Mouse (Mus musculus): ENCODE data around the gene 1700019N19Rik. TPM values are rescaled to one million over a fixed set of nuclear protein-coding genes. Genes with fewer than 3 reads are reported as not detected.

The 1700019N19Rik gene
- polyA plus RNA-seq, 1 experiment from 2014 or later = not detected

GRCm38 (mm10) chr19:58789194-58789593 is 5.1 kb downstream of the 1700019N19Rik start:
- Histone ChIP-seq H3K27ac (ENCODE audit: low read depth, low read length) (no peak overlapping the region), H3K4me3 (ENCODE audit: low read depth, low read length) (no peak overlapping the region), H3K9me3 (replicated peaks; ENCODE audit: control insufficient read depth, low read length) (no peaks in the 10 kb centered on the region), H3K4me1 (ENCODE audit: control insufficient read depth, insufficient read depth, low read length) (no peaks in the 10 kb centered on the region), H3K27me3 (ENCODE audit: control insufficient read depth, insufficient read depth, low read length) (no peaks in the 10 kb centered on the region), H3K9ac (ENCODE audit: low read depth, low read length) (no peak overlapping the region), H3K4me2 (no peak overlapping the region), H3K36me3 (ENCODE audit: control insufficient read depth, insufficient read depth, low read length) (no peaks in the 10 kb centered on the region)
- no peak for ATAC-seq (replicated peaks; ENCODE audit: insufficient number of reproducible peaks, low FRiP score, low TSS enrichment)
- WGBS (ENCODE audit: insufficient replicate concordance) = 63% methylated on average over 11 of the region's 11 CpGs

- no peak overlapping the region for H3K9ac ChIP-seq (ENCODE audit: low read depth, low read length)
- H3K4me3 ChIP-seq (ENCODE audit: low read depth, low read length) = no peak overlapping the region
- H3K27me3 ChIP-seq (ENCODE audit: control insufficient read depth, insufficient read depth, low read length) = no peaks in the 10 kb centered on the region
- H3K36me3 ChIP-seq (ENCODE audit: control insufficient read depth, insufficient read depth, low read length) = no peaks in the 10 kb centered on the region
- ATAC-seq (replicated peaks; ENCODE audit: insufficient number of reproducible peaks, low FRiP score, low TSS enrichment) = no peak
- H3K27ac ChIP-seq (ENCODE audit: low read depth, low read length) = no peak overlapping the region
- no peaks in the 10 kb centered on the region for H3K4me1 ChIP-seq (ENCODE audit: control insufficient read depth, insufficient read depth, low read length)
- no peak overlapping the region for H3K4me2 ChIP-seq
- WGBS (ENCODE audit: insufficient replicate concordance) = 49% methylated on average over 7 of the region's 7 CpGs
- no peaks in the 10 kb centered on the region for H3K9me3 ChIP-seq (replicated peaks; ENCODE audit: control insufficient read depth, low read length)
Observed at GRCm38 (mm10) chr19:58783938-58784337, 10.3 kb downstream of the 1700019N19Rik start.

- Histone ChIP-seq H3K4me1 (ENCODE audit: control insufficient read depth, insufficient read depth, low read length) (no peaks in the 10 kb centered on the region), H3K36me3 (ENCODE audit: control insufficient read depth, insufficient read depth, low read length) (no peaks in the 10 kb centered on the region), H3K4me3 (ENCODE audit: low read depth, low read length) (no peak overlapping the region), H3K9me3 (replicated peaks; ENCODE audit: control insufficient read depth, low read length) (no peaks in the 10 kb centered on the region), H3K4me2 (no peak overlapping the region), H3K27me3 (ENCODE audit: control insufficient read depth, insufficient read depth, low read length) (no peaks in the 10 kb centered on the region), H3K27ac (ENCODE audit: low read depth, low read length) (no peak overlapping the region), H3K9ac (ENCODE audit: low read depth, low read length) (no peak overlapping the region)
- 60% methylated on average over 4 of the region's 4 CpGs for WGBS (ENCODE audit: insufficient replicate concordance)
- no peak for ATAC-seq (replicated peaks; ENCODE audit: insufficient number of reproducible peaks, low FRiP score, low TSS enrichment)
Observed at GRCm38 (mm10) chr19:58781566-58781965, 12.7 kb downstream of the 1700019N19Rik start.

- H3K36me3 ChIP-seq (ENCODE audit: control insufficient read depth, insufficient read depth, low read length) = no peaks in the 10 kb centered on the region
- no peak for ATAC-seq (replicated peaks; ENCODE audit: insufficient number of reproducible peaks, low FRiP score, low TSS enrichment)
- H3K4me1 ChIP-seq (ENCODE audit: control insufficient read depth, insufficient read depth, low read length) = no peaks in the 10 kb centered on the region
- H3K4me2 ChIP-seq = no peak overlapping the region
- H3K9me3 ChIP-seq (replicated peaks; ENCODE audit: control insufficient read depth, low read length) = no peaks in the 10 kb centered on the region
- WGBS (ENCODE audit: insufficient replicate concordance) = 61% methylated on average over 5 of the region's 5 CpGs
- no peaks in the 10 kb centered on the region for H3K27me3 ChIP-seq (ENCODE audit: control insufficient read depth, insufficient read depth, low read length)
- H3K4me3 ChIP-seq (ENCODE audit: low read depth, low read length) = no peak overlapping the region
- no peak overlapping the region for H3K27ac ChIP-seq (ENCODE audit: low read depth, low read length)
- no peak overlapping the region for H3K9ac ChIP-seq (ENCODE audit: low read depth, low read length)
Observed at GRCm38 (mm10) chr19:58776461-58776860, 17.8 kb downstream of the 1700019N19Rik start.

- Histone ChIP-seq H3K4me2 (no peak overlapping the region), H3K9ac (ENCODE audit: low read depth, low read length) (no peak overlapping the region), H3K27me3 (ENCODE audit: control insufficient read depth, insufficient read depth, low read length) (0 out of 2 replicates have a peak, but pooled peaks cover 2% of the 10 kb centered on the region), H3K36me3 (ENCODE audit: control insufficient read depth, insufficient read depth, low read length) (no peaks in the 10 kb centered on the region), H3K4me3 (ENCODE audit: low read depth, low read length) (no peak overlapping the region), H3K27ac (ENCODE audit: low read depth, low read length) (no peak overlapping the region), H3K9me3 (replicated peaks; ENCODE audit: control insufficient read depth, low read length) (no peaks in the 10 kb centered on the region), H3K4me1 (ENCODE audit: control insufficient read depth, insufficient read depth, low read length) (no peaks in the 10 kb centered on the region)
- no peak for ATAC-seq (replicated peaks; ENCODE audit: insufficient number of reproducible peaks, low FRiP score, low TSS enrichment)
- WGBS (ENCODE audit: insufficient replicate concordance) = 94% methylated on average over 6 of the region's 6 CpGs
Observed at GRCm38 (mm10) chr19:58767329-58767728, 26.9 kb downstream of the 1700019N19Rik start.

GRCm38 (mm10) chr19:58762848-58763541 is 31.3 kb downstream of the 1700019N19Rik start:
- Histone ChIP-seq H3K4me2 (0 out of 2 replicates have a peak overlapping the region, but pooled peaks have one; percentile 6), H3K9ac (ENCODE audit: low read depth, low read length) (no peak overlapping the region), H3K9me3 (replicated peaks; ENCODE audit: control insufficient read depth, low read length) (no peaks in the 10 kb centered on the region), H3K4me3 (ENCODE audit: low read depth, low read length) (no peak overlapping the region), H3K36me3 (ENCODE audit: control insufficient read depth, insufficient read depth, low read length) (no peaks in the 10 kb centered on the region), H3K27ac (ENCODE audit: low read depth, low read length) (no peak overlapping the region), H3K27me3 (ENCODE audit: control insufficient read depth, insufficient read depth, low read length) (0 out of 2 replicates have a peak, but pooled peaks cover 2% of the 10 kb centered on the region), H3K4me1 (ENCODE audit: control insufficient read depth, insufficient read depth, low read length) (no peaks in the 10 kb centered on the region)
- 5% methylated on average over 12 of the region's 12 CpGs for whole genome bisulfite sequencing (ENCODE audit: insufficient replicate concordance)
- ATAC-seq (replicated peaks; ENCODE audit: insufficient number of reproducible peaks, low FRiP score, low TSS enrichment) = 0 out of 2 replicates have a peak, but pooled peaks have one; percentile 46

GRCm38 (mm10) chr19:58762316-58762715 is 31.9 kb downstream of the 1700019N19Rik start:
- H3K4me3 ChIP-seq (ENCODE audit: low read depth, low read length) = no peak overlapping the region
- H3K27ac ChIP-seq (ENCODE audit: low read depth, low read length) = no peak overlapping the region
- H3K4me2 ChIP-seq = no peak overlapping the region
- no peak overlapping the region for H3K9ac ChIP-seq (ENCODE audit: low read depth, low read length)
- H3K4me1 ChIP-seq (ENCODE audit: control insufficient read depth, insufficient read depth, low read length) = no peaks in the 10 kb centered on the region
- H3K9me3 ChIP-seq (replicated peaks; ENCODE audit: control insufficient read depth, low read length) = no peaks in the 10 kb centered on the region
- ATAC-seq (replicated peaks; ENCODE audit: insufficient number of reproducible peaks, low FRiP score, low TSS enrichment) = no peak
- WGBS (ENCODE audit: insufficient replicate concordance) = 18% methylated on average over 6 of the region's 6 CpGs
- H3K27me3 ChIP-seq (ENCODE audit: control insufficient read depth, insufficient read depth, low read length) = 0 out of 2 replicates have a peak, but pooled peaks cover 2% of the 10 kb centered on the region
- H3K36me3 ChIP-seq (ENCODE audit: control insufficient read depth, insufficient read depth, low read length) = no peaks in the 10 kb centered on the region

GRCm38 (mm10) chr19:58759423-58759822 is 34.8 kb downstream of the 1700019N19Rik start, which contains the start of gene Pnliprp2:
Pnliprp2 (plus strand) TSS chr19:58759719.
- Histone ChIP-seq H3K27me3 (ENCODE audit: control insufficient read depth, insufficient read depth, low read length) (0 out of 2 replicates have a peak, but pooled peaks cover 2% of the 10 kb centered on the region), H3K4me2 (no peak within 1 kb of the TSS), H3K4me3 (ENCODE audit: low read depth, low read length) (no peak within 1 kb of the TSS), H3K27ac (ENCODE audit: low read depth, low read length) (no peak within 1 kb of the TSS), H3K36me3 (ENCODE audit: control insufficient read depth, insufficient read depth, low read length) (no peaks in the 10 kb centered on the region), H3K9me3 (replicated peaks; ENCODE audit: control insufficient read depth, low read length) (no peaks in the 10 kb centered on the region), H3K4me1 (ENCODE audit: control insufficient read depth, insufficient read depth, low read length) (no peaks in the 10 kb centered on the region), H3K9ac (ENCODE audit: low read depth, low read length) (no peak within 1 kb of the TSS)
- WGBS (ENCODE audit: insufficient replicate concordance) = 55% methylated on average over 9 of the region's 9 CpGs
- ATAC-seq (replicated peaks; ENCODE audit: insufficient number of reproducible peaks, low FRiP score, low TSS enrichment) = no peak

- no peak overlapping the region for H3K27ac ChIP-seq (ENCODE audit: low read depth, low read length)
- ATAC-seq (replicated peaks; ENCODE audit: insufficient number of reproducible peaks, low FRiP score, low TSS enrichment) = no peak
- 81% methylated on average over 4 of the region's 4 CpGs for WGBS (ENCODE audit: insufficient replicate concordance)
Observed at GRCm38 (mm10) chr19:58758871-58759270, 35.4 kb downstream of the 1700019N19Rik start.

More at GRCm38 (mm10) chr19:58758871-58759270, 35.4 kb downstream of the 1700019N19Rik start:
- Histone ChIP-seq H3K9me3 (replicated peaks; ENCODE audit: control insufficient read depth, low read length) (no peaks in the 10 kb centered on the region), H3K4me3 (ENCODE audit: low read depth, low read length) (no peak overlapping the region), H3K9ac (ENCODE audit: low read depth, low read length) (no peak overlapping the region), H3K36me3 (ENCODE audit: control insufficient read depth, insufficient read depth, low read length) (no peaks in the 10 kb centered on the region), H3K4me2 (no peak overlapping the region), H3K4me1 (ENCODE audit: control insufficient read depth, insufficient read depth, low read length) (no peaks in the 10 kb centered on the region), H3K27me3 (ENCODE audit: control insufficient read depth, insufficient read depth, low read length) (0 out of 2 replicates have a peak, but pooled peaks cover 2% of the 10 kb centered on the region)
